Mouse (Mus musculus) heart, adult 9 months (tissue): ENCODE measurements around the gene Inpp5a.

Experiments
- DNase-seq, 2 experiments: peaks; one replicate each; pipeline ENCODE4 v3.0.0; 2022; ENCODE audit warnings: low spot score in 2 of 2

The Inpp5a gene

DNA sequence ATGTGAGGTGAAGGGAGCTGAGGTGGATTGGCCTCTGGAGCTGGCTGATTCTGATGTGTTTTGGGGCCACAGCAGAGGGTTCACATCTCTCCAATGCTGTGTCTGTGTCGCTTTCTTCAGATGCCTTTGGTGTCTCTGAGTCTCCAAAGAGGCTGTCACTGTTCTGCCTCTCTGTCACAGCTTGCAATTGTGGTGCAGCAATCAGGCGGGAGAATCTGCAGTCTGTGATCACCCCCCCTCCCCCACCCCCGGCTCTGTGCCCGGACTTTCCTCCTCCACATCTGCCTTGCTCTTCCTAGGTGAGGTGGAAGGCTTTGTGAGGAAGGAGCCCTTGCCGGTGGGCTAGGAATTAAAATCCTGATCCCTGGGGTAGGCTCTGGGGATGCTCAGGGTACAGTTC is 52.1 kb downstream of the Inpp5a start:
- no peak for DNase-seq

DNA sequence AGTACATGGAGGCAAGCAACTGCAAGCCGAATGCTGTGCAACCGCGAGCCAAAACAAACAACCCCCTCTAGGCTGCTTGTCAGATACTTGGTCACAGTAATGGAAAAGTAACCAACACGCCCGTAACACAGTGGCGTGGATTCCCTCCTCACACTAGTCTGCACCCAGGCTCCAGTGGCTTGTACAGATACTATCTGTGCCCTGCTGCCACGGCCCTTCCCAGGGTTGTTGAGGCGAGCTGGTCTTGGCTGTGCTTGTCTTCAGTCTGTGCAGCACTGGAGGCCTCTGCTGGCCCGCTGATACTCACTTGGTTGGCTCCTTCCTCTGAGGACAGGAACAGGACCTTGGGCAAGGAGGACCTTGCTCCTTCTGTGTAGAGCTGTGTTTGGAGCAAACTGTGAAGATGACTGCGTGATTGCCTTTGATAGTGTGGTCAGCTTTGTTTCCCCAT is 52.9 kb downstream of the Inpp5a start:
- DNase-seq: peak; percentile 59 to 62

GRCm38 (mm10) chr7:139445621-139446020 is 56.7 kb downstream of the Inpp5a start:
- no peak for DNase-seq

DNA sequence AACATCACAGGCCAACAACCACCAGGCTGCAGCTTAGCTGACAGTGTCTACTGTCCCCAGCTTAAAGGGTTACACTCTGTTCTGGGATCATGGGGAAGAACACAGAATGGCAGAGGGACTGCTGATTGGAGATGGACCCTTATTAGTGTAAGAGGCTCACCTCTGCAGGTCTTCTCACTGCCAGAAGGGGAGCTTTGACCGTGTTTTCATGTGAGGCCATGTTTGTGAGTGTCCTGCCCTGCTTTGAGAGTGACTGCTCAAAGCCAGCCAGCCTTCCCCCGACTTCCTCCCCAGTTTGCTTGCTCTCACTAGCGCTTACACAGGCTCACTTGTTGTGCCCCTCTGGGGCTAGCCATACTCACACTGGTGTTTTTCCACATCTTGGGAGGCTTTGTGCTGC is 58.5 kb downstream of the Inpp5a start:
- DNase-seq: no peak

DNA sequence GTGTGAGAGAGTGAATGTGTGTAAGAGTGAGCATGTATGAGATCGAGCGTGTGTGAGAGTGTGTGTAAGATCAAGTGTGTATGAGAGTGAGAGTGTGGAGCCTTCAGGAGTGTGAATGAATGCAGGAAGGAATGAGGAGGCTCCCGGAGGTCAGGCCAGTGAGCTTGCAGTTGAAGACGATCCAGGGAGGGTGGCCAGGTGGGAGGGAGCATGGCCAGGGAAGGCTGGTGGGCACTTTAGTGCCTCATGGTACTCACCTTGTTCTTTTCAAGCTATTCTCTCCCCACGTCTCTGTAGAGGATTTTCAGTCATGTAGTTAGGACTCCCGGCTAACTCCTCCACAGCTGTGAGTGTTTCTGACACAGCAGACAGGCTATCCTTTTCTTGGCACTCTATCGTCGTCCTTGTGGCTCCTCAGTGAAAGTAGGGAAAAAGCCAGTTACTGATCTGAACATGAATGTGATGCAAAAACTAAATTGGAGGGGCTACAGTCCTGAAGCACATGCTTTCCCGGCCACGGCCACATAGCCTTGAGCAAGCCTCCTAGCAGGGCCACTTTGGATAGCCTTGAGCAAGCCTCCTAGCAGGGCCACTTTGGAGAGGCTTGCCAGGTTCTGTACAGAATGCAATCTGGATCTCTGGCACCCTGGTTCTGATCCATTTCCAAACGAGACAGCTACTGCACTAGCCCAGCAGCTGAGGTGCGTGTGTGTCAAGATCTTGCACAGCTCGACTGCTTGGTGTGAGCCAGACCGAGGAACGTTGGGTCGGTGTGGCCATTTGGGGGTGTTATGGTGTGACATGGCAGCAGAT is 61.5 kb downstream of the Inpp5a start:
- no peak for DNase-seq

DNA sequence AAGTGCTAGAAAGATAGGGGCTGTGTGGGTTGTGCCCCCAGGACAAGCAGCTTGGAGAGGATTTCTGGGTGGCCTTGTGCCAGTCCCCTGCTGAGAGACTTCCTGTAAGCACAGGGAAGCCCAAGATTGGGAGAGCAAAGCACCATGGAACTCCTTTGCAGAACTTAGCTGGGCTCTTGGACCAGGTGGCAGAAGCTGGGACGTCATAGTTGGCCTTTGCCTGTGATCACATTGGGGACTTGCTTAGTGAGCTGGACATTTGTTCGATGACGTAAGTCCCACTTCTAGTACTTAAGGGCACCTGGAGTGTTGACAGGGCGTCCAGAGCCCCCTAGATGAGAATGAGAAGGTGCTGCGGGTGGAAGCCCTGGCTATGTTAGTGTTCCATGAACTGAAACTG is 62.8 kb downstream of the Inpp5a start:
- DNase-seq: no peak

DNA sequence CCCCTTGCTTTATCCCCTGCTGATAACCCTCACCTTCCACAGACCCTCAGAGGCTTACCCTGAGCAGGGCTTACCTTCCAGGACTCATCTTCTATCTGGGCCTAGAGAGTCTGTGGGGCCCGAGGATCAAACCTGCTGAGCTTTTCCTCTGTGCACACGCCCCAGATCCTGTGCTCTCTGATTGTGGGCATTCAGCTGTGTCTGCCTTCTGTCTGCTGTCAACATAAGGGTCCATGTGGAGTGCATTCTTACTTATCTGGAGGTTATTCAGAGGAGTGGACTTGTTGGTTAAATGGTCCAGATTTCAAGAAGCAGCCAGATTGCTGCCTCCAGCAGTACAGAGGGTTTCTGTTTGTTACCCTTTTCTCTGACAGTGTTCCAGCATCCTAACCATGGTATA is 63.3 kb downstream of the Inpp5a start:
- no peak for DNase-seq

- no peak for DNase-seq
Measured at GRCm38 (mm10) chr7:139453198-139453597, 64.3 kb downstream of the Inpp5a start.

DNA sequence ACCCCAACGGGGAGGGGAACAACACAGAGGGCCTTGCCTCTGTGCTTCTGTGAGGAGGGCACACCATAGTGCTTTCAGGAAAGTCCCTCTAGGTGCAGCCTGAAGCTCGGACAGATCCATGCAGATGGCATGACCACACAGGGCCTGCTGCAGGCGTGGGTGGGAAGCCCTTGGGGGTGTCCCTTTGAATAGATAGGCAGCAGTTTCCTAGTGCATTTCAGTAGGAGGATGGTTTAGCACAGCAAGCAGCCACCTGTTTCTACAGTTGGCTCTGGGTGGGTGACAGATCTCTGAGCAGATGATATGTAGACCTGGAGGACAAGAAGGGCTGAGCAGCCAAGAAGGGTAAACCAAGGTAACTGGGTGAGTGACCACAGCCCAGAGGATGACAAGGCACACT is 65.4 kb downstream of the Inpp5a start:
- DNase-seq: no peak

GRCm38 (mm10) chr7:139456759-139457158 is 67.8 kb downstream of the Inpp5a start:
- DNase-seq: no peak

DNA sequence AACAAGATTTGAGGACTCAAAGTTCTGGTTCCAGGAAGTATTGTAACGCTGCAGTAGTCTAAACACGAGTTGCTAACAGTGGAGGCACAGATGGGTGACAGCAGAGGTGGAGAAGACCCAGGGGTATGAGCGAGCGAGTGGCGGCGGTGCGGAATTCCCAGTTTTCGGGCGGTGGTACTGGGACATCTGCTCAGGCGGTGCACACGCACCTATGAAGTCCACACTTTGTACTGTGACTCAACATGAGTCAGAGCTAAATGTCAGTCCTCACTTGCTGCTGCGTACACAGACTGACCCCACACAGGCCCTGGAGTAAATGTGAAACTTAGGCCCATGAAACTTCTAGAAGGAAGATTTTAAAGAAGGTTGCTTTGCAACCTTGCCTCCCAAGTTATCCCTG is 72.4 kb downstream of the Inpp5a start:
- DNase-seq: no peak

DNA sequence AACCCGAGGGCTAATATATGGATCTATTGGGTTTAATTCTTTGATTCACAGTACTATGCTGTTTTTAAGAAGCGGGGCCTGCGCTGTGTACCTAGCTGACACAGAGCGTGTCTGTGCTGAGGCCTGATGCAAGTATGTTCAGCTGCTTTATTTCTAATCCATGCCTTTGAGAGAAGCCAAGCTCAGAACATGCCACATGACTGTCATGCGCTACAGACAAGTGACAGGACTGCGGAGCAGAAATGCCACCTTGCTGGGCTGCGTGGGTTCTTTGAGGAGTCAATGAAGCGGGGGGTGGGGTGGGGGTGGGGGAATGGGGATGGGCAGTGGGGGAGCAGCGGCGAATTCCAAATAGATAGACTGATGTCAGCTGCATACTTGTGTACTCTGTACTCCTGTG is 73.2 kb downstream of the Inpp5a start:
- no peak for DNase-seq

DNA sequence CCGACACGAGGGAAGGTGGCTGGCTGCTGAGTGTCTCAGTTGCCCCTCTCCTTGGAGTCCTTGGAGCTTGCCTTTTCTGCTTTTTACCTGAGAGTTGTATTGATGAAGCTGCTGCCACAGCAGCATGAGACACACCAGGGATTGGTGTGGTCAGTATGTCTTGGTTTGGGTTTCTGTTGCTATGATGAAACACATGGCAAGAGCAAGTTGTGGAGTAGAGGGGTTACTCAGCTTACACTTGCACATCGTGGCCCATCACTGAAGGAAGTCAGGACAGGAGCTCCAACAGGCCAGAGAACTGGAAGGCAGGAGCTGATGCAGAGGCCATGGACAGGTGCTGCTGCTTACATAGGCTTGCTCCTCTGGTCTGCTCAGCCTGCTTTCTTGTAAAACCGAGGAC is 76.6 kb downstream of the Inpp5a start:
- no peak for DNase-seq

DNA sequence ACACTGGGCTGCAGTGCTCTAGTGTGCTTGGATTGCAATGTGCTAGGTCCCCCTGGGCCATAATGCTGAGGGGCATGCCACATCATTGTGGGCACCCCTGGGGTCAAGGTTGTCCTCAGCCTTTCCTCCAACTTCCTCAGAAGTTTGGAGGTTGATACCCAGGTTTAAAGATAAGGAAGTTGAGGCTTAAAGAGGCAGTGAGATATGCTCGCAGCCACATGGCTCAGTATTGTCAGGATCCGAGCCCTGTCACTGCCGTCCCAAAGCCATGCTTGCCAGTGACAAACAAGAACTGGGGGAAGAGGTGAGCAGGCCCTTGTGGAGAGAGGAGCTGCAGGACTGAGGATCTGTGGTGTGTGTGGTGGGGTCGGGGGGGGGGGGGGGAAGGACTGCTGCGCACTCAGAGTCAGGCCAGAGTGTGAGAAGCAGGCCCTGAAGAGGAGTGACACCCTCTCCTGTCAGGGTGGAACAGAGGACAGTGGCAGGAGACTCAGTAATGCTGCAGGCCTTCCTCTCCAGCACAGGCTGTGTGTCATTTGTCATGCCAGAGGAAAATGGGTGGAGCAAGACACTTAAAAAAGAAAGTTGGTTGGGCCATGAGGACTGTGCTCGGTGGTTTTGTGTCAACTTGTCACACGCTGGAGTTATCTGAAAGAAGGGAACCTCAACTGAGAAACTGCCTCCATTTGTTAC is 77.7 kb downstream of the Inpp5a start:
- DNase-seq: peak in 1 of 2 experiments; percentile 23

GRCm38 (mm10) chr7:139467177-139467895 is 78.4 kb downstream of the Inpp5a start:
- no peak for DNase-seq

GRCm38 (mm10) chr7:139467896-139468279 is 79.0 kb downstream of the Inpp5a start:
- DNase-seq: peak; percentile 82 to 86

DNA sequence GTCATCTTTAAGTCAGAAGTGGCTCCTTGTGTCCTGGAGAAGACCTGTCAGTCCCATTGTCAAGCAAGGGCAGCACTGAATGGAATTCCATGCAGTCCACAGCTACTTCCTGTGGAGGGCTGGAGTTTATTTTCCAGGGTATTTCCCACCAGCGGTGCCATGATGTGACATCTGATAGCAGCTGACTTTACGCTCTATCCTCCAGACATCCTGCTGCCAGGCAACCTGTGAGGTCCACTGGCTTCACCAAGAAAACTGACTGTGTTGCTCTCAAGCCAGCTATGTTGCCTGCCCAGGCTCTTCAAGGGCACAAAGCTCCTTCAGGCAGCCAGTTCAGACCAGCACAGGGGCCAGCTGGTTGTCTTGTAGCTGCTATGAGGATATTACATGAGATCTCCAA is 79.5 kb downstream of the Inpp5a start:
- DNase-seq: peak; percentile 30 to 35

DNA sequence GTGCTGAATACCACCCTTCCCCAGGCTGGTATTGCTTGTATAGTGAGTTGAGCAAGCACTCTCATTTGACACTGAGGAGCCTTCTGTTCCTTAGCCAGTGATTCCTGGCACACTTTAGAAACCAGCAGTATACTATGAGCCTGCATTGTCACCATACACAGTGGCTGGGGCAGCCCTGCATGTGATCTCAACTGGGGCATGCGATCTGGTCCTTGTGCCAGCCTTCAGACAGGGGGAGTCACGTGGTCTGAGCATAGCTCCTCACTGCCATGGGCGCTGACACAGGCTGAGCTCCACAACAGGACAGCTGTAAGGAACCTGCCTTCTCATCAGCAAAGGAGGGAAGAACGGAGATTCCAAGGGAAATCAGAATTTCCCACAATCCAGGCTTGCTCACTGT is 80.5 kb downstream of the Inpp5a start:
- peak; percentile 27 to 44 for DNase-seq

DNA sequence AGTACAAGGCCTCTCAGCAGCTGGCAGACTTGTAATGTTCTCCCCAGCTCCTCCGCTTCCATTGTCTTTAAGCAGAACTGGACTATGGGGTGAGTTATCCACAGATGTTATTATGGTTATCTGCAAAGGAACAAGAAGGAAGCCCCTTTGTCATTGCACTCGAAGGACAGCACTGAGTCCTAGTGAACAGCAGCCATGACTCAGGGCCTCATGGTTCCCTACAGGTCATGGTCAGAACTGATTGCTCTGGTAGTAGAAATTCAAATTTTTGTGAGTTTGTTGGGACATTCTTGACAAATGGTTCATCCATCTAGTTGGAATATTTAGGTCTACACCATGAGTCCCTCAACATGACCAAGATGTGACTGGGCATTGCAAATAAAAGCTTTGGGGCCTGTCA is 81.6 kb downstream of the Inpp5a start:
- DNase-seq: peak in 1 of 2 experiments; percentile 24

DNA sequence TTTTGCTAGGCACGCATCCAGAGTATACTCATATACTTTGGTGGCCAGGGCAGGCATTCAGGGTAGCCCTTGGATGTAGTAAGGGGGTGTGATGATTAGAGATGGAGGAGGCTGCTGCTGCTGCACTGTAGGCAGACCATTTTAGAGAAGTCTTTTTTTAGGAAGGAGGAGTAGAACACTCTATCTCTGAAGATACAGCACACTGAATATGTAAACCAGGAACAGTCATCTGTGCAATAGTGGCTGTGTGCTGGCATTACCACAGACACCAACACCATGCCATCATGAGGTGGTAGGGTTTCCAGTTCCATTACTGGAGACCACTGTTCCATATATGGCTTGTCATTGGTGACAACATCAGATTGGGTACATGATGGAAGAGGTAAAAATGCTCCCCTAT is 83.1 kb downstream of the Inpp5a start:
- no peak for DNase-seq

DNA sequence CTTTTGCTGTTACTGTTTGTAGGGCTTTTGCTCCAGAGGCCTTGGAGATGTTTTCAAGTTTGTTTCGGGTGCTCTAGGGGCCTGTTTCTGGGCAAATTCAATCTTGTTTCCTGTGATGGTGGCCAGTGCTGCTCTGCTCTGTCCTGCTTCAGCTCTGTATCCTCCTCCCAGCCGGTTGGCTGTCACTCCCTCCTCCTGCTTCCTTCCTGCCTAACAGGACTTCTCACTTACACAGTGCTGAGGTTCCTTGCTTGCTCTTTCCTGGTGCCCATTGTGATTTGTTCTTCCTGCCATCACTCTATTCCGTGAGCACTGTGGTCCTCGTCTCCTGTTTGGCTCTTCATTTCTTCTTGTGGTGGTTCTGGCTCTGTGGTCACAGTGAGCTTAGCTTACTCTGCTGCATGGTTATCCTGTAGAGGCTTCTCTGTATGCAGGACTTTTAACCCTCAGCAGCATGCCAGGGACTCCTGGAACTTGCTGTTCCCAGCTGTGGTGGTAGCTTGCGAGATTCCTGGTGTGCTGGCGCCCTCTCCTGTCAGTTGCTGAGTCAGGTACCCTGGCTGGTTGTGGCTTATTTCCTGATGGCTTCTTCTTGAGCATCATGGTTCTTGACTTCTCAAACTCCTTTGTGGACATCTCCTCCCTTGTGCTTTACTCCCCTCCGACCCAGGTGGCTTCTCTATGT is 84.1 kb downstream of the Inpp5a start:
- peak; percentile 79 to 87 for DNase-seq

DNA sequence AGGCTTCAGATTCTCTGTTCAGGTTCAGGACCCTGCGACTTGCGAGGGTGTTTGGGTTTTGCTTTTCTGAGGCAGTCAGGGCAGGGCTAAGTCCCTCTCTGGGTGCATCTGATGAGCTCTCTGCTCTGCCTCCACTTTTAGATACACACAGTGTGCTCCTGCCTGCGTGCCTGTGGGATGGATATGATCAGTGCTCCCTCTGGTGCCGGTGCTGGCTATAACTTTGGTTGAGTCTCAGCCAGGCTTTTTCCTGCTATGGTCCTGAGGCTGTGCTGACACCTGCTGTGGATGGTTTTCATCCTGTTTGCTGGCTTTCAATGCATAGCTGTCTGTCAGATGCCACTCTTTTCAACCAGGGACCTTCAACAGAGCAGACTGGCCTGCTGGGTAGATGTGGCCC is 87.0 kb downstream of the Inpp5a start:
- DNase-seq: no peak
